Mouse (Mus musculus): ENCODE results near the gene Kif18a. TPM values are rescaled to one million over a fixed set of nuclear protein-coding genes. Genes with fewer than 3 reads are reported as not detected.

Gene Kif18a
- polyA plus RNA-seq, 1 experiment from 2014 or later: 4.3 TPM

- H3K9ac ChIP-seq (ENCODE audit: low read length): no peak overlapping the region
- H3K9me3 ChIP-seq (ENCODE audit: control insufficient read depth, low read length): no peaks in the 10 kb centered on the region
- TF ChIP-seq EP300 (optimal IDR thresholded peaks at IDR 0.05) (no peak), CTCF (IDR thresholded peaks at IDR 0.05; ENCODE audit: low read depth) (no peak)
- WGBS: 91% methylated on average over 5 of the region's 5 CpGs
- H3K4me3 ChIP-seq (ENCODE audit: low read depth, low read length): no peak overlapping the region
- ATAC-seq (ENCODE audit: low FRiP score, low TSS enrichment) (no peak), DNase-seq (ENCODE audit: low spot score) (no peak)
- no peaks in the 10 kb centered on the region for H3K4me1 ChIP-seq (replicated peaks; ENCODE audit: control insufficient read depth, insufficient read depth)
- no peaks in the 10 kb centered on the region for H3K27me3 ChIP-seq (ENCODE audit: control insufficient read depth, insufficient read depth, low read length)
- no peak overlapping the region for H3K27ac ChIP-seq (replicated peaks)
- H3K36me3 ChIP-seq (ENCODE audit: control insufficient read depth, insufficient read depth, low read length): peaks cover 6% of the 10 kb centered on the region; the same call in 1 of the 2 replicates
- H3K4me2 ChIP-seq (replicated peaks; ENCODE audit: low read depth): no peak overlapping the region
Observed at GRCm38 (mm10) chr2:109296264-109296663, 15.7 kb downstream of the Kif18a start.

GRCm38 (mm10) chr2:109298160-109298559, 17.6 kb downstream of the Kif18a start:
- Histone ChIP-seq H3K4me2 (replicated peaks; ENCODE audit: low read depth) (no peak overlapping the region), H3K4me1 (replicated peaks; ENCODE audit: control insufficient read depth, insufficient read depth) (no peaks in the 10 kb centered on the region), H3K27me3 (ENCODE audit: control insufficient read depth, insufficient read depth, low read length) (no peaks in the 10 kb centered on the region), H3K27ac (replicated peaks) (no peak overlapping the region), H3K9me3 (ENCODE audit: control insufficient read depth, low read length) (no peaks in the 10 kb centered on the region), H3K36me3 (ENCODE audit: control insufficient read depth, insufficient read depth, low read length) (peaks cover 3% of the 10 kb centered on the region; the same call in 1 of the 2 replicates), H3K9ac (ENCODE audit: low read length) (no peak overlapping the region), H3K4me3 (ENCODE audit: low read depth, low read length) (no peak overlapping the region)
- 96% methylated on average over 1 of the region's 1 CpGs for WGBS
- no peak for DNase-seq (ENCODE audit: low spot score)
- TF ChIP-seq EP300 (optimal IDR thresholded peaks at IDR 0.05): no peak
- TF ChIP-seq CTCF (IDR thresholded peaks at IDR 0.05; ENCODE audit: low read depth): no peak
- no peak for ATAC-seq (ENCODE audit: low FRiP score, low TSS enrichment)

GRCm38 (mm10) chr2:109302234-109302633, 21.7 kb downstream of the Kif18a start:
- H3K9me3 ChIP-seq (ENCODE audit: control insufficient read depth, low read length): no peaks in the 10 kb centered on the region
- no peaks in the 10 kb centered on the region for H3K4me1 ChIP-seq (replicated peaks; ENCODE audit: control insufficient read depth, insufficient read depth)
- no peak overlapping the region for H3K9ac ChIP-seq (ENCODE audit: low read length)
- no peak overlapping the region for H3K4me3 ChIP-seq (ENCODE audit: low read depth, low read length)
- no peak overlapping the region for H3K4me2 ChIP-seq (replicated peaks; ENCODE audit: low read depth)
- DNase-seq (ENCODE audit: low spot score) (no peak), ATAC-seq (ENCODE audit: low FRiP score, low TSS enrichment) (no peak)
- no peak for TF ChIP-seq EP300 (optimal IDR thresholded peaks at IDR 0.05)
- no peak for TF ChIP-seq CTCF (IDR thresholded peaks at IDR 0.05; ENCODE audit: low read depth)
- WGBS: 97% methylated on average over 3 of the region's 3 CpGs
- no peak overlapping the region for H3K27ac ChIP-seq (replicated peaks)
- H3K27me3 ChIP-seq (ENCODE audit: control insufficient read depth, insufficient read depth, low read length): no peaks in the 10 kb centered on the region
- H3K36me3 ChIP-seq (ENCODE audit: control insufficient read depth, insufficient read depth, low read length): no peaks in the 10 kb centered on the region

- DNase-seq (ENCODE audit: low spot score): no peak
- no peak overlapping the region for H3K9ac ChIP-seq (ENCODE audit: low read length)
Observed at GRCm38 (mm10) chr2:109303638-109304037, 23.1 kb downstream of the Kif18a start.

GRCm38 (mm10) chr2:109311369-109311768, 30.8 kb downstream of the Kif18a start:
- 95% methylated on average over 5 of the region's 5 CpGs for WGBS
- Histone ChIP-seq H3K27ac (replicated peaks) (no peak overlapping the region), H3K4me1 (replicated peaks; ENCODE audit: control insufficient read depth, insufficient read depth) (no peaks in the 10 kb centered on the region), H3K4me3 (ENCODE audit: low read depth, low read length) (no peak overlapping the region), H3K27me3 (ENCODE audit: control insufficient read depth, insufficient read depth, low read length) (no peaks in the 10 kb centered on the region), H3K9ac (ENCODE audit: low read length) (no peak overlapping the region), H3K4me2 (replicated peaks; ENCODE audit: low read depth) (no peak overlapping the region), H3K36me3 (ENCODE audit: control insufficient read depth, insufficient read depth, low read length) (0 out of 2 replicates have a peak, but pooled peaks cover 2% of the 10 kb centered on the region), H3K9me3 (ENCODE audit: control insufficient read depth, low read length) (no peaks in the 10 kb centered on the region)
- DNase-seq (ENCODE audit: low spot score) (no peak), ATAC-seq (ENCODE audit: low FRiP score, low TSS enrichment) (no peak)
- TF ChIP-seq EP300 (optimal IDR thresholded peaks at IDR 0.05) (no peak), CTCF (IDR thresholded peaks at IDR 0.05; ENCODE audit: low read depth) (no peak)

More at GRCm38 (mm10) chr2:109303638-109304037, 23.1 kb downstream of the Kif18a start:
- no peak overlapping the region for H3K4me2 ChIP-seq (replicated peaks; ENCODE audit: low read depth)
- H3K27ac ChIP-seq (replicated peaks): no peak overlapping the region
- TF ChIP-seq CTCF (IDR thresholded peaks at IDR 0.05; ENCODE audit: low read depth) (no peak), EP300 (optimal IDR thresholded peaks at IDR 0.05) (no peak)
- H3K9me3 ChIP-seq (ENCODE audit: control insufficient read depth, low read length): no peaks in the 10 kb centered on the region
- H3K4me3 ChIP-seq (ENCODE audit: low read depth, low read length): no peak overlapping the region
- no peaks in the 10 kb centered on the region for H3K4me1 ChIP-seq (replicated peaks; ENCODE audit: control insufficient read depth, insufficient read depth)
- no peak for ATAC-seq (ENCODE audit: low FRiP score, low TSS enrichment)
- no peaks in the 10 kb centered on the region for H3K27me3 ChIP-seq (ENCODE audit: control insufficient read depth, insufficient read depth, low read length)
- no peaks in the 10 kb centered on the region for H3K36me3 ChIP-seq (ENCODE audit: control insufficient read depth, insufficient read depth, low read length)

GRCm38 (mm10) chr2:109331807-109332206, 51.3 kb downstream of the Kif18a start:
- no peaks in the 10 kb centered on the region for H3K9me3 ChIP-seq (ENCODE audit: control insufficient read depth, low read length)
- DNase-seq (ENCODE audit: low spot score): no peak
- 92% methylated on average over 1 of the region's 1 CpGs for WGBS
- H3K27me3 ChIP-seq (ENCODE audit: control insufficient read depth, insufficient read depth, low read length): no peaks in the 10 kb centered on the region
- TF ChIP-seq EP300 (optimal IDR thresholded peaks at IDR 0.05): no peak
- TF ChIP-seq CTCF (IDR thresholded peaks at IDR 0.05; ENCODE audit: low read depth): no peak
- H3K4me3 ChIP-seq (ENCODE audit: low read depth, low read length): no peak overlapping the region
- H3K9ac ChIP-seq (ENCODE audit: low read length): no peak overlapping the region
- no peak for ATAC-seq (ENCODE audit: low FRiP score, low TSS enrichment)
- no peaks in the 10 kb centered on the region for H3K4me1 ChIP-seq (replicated peaks; ENCODE audit: control insufficient read depth, insufficient read depth)
- no peak overlapping the region for H3K27ac ChIP-seq (replicated peaks)
- no peak overlapping the region for H3K4me2 ChIP-seq (replicated peaks; ENCODE audit: low read depth)
- no peaks in the 10 kb centered on the region for H3K36me3 ChIP-seq (ENCODE audit: control insufficient read depth, insufficient read depth, low read length)
